Mouse (Mus musculus): Measurements from ENCODE around the gene Smarca4.

GRCm38 (mm10) chr9:21593122-21593721, 22.7 kb upstream of the Smarca4 start:
- TF ChIP-seq CTCF (IDR thresholded peaks at IDR 0.05; ENCODE audit: low read depth) (no peak), EP300 (optimal IDR thresholded peaks at IDR 0.05) (no peak)

Measured in stomach, postnatal 0 days (tissue).